Mouse (Mus musculus) CH12.LX (cell line): ENCODE measurements at regions not wholly inside any gene's neighbourhood (a gene's known extent, or its start where the extent isn't known, plus 50 kb on each side); places are given as distances from the start of the nearest gene placed in this dataset.

Source experiments
- DNase-seq: peaks from one replicate; pipeline ENCODE4 v3.0.0-alpha.2; 2013; ENCODE audit errors: extremely low read depth
- H3K27ac ChIP-seq: 2 replicates; pipeline ENCODE4 v1.5.1; 2012; ENCODE audit warnings: low read depth, mild to moderate bottlenecking, control low read depth, moderate library complexity; ENCODE audit not compliant: insufficient read depth
- H3K27me3 ChIP-seq: replicated peaks from 2 replicates; pipeline ENCODE3; 2012; ENCODE audit warnings: inconsistent platforms
- H3K36me3 ChIP-seq, 2 experiments: replicated peaks in 1 of 2; 2 replicates each; pipeline versions ENCODE3 to v1.6.1; 2012; ENCODE audit warnings: inconsistent platforms in 1 of 2, low read length in 1 of 2, mild to moderate bottlenecking in 1 of 2, mixed read lengths in 1 of 2, moderate library complexity in 1 of 2; ENCODE audit not compliant: control insufficient read depth in 1 of 2, insufficient read depth in 1 of 2
- H3K4me1 ChIP-seq, 2 experiments: 2 replicates each; pipeline ENCODE4 v1.6.1; 2012; ENCODE audit warnings: inconsistent platforms in 1 of 2, moderate library complexity in 1 of 2; ENCODE audit not compliant: insufficient read depth in 2 of 2, control insufficient read depth in 1 of 2
- H3K4me2 ChIP-seq: 2 replicates; pipeline ENCODE4 v1.6.1; 2012; ENCODE audit warnings: low read depth, mild to moderate bottlenecking, control low read depth; ENCODE audit not compliant: poor library complexity, insufficient read depth, severe bottlenecking
- H3K4me3 ChIP-seq, 3 experiments: fragments of 150-350 bp in 1 of 3; sonication (generic) in 1 of 3; replicated peaks in 1 of 3; 2 replicates each; pipeline versions ENCODE3 to v1.5.1; 2011 to 2012; ENCODE audit warnings: low read depth in 2 of 3, low read length in 2 of 3, mild to moderate bottlenecking in 2 of 3, moderate library complexity in 2 of 3, control low read depth in 1 of 3, improper control_type of control experiment in 1 of 3, inconsistent platforms in 1 of 3, mixed read lengths in 1 of 3; ENCODE audit not compliant: poor library complexity in 1 of 3
- H3K79me2 ChIP-seq: replicated peaks from 2 replicates; pipeline ENCODE4 v1.6.1; 2012; ENCODE audit warnings: mild to moderate bottlenecking, moderate library complexity; ENCODE audit not compliant: control insufficient read depth, poor library complexity, insufficient read depth, severe bottlenecking; ENCODE audit errors: extremely low read depth
- H3K9ac ChIP-seq: 2 replicates; pipeline ENCODE4 v1.6.1; 2012; ENCODE audit warnings: low read depth, mild to moderate bottlenecking, control low read depth, moderate library complexity; ENCODE audit not compliant: insufficient read depth
- H3K9me3 ChIP-seq: replicated peaks from 2 replicates; pipeline ENCODE3; 2012; ENCODE audit warnings: low read length, inconsistent platforms, mixed read lengths
- BHLHE40 ChIP-seq: IDR thresholded peaks from 2 replicates; pipeline ENCODE4 v1.6.1; 2011; ENCODE audit warnings: mild to moderate bottlenecking, low read depth, low read length, improper control_type of control experiment
- CHD1 ChIP-seq: IDR thresholded peaks from 2 replicates; pipeline ENCODE4 v1.6.1; 2012; ENCODE audit warnings: low read depth, low read length, improper control_type of control experiment, inconsistent platforms
- CHD2 ChIP-seq: IDR thresholded peaks from 2 replicates; pipeline ENCODE4 v1.6.1; 2011; ENCODE audit warnings: low read length, improper control_type of control experiment
- E2F4 ChIP-seq: IDR thresholded peaks from 2 replicates; pipeline ENCODE4 v1.6.1; 2011; ENCODE audit warnings: low read depth, low read length, improper control_type of control experiment; ENCODE audit not compliant: insufficient replicate concordance
- GABPA ChIP-seq: IDR thresholded peaks from 2 replicates; pipeline ENCODE4 v1.6.1; 2012; ENCODE audit warnings: low read depth, low read length, improper control_type of control experiment, inconsistent platforms; ENCODE audit not compliant: insufficient replicate concordance
- HCFC1 ChIP-seq: IDR thresholded peaks from 2 replicates; pipeline ENCODE4 v1.6.1; 2012; ENCODE audit warnings: low read depth, mild to moderate bottlenecking, inconsistent platforms, low read length, improper control_type of control experiment
- JUN ChIP-seq: IDR thresholded peaks from 2 replicates; pipeline ENCODE4 v1.6.1; 2011; ENCODE audit warnings: low read depth, mild to moderate bottlenecking, low read length, improper control_type of control experiment, moderate library complexity; ENCODE audit not compliant: insufficient read depth
- KAT2A ChIP-seq: IDR thresholded peaks from 2 replicates; pipeline ENCODE4 v1.6.1; 2012; ENCODE audit warnings: low read length, improper control_type of control experiment, inconsistent platforms; ENCODE audit not compliant: insufficient replicate concordance
- MAFK ChIP-seq: IDR thresholded peaks from 2 replicates; pipeline ENCODE4 v1.6.1; 2011; ENCODE audit warnings: low read length, improper control_type of control experiment; ENCODE audit not compliant: insufficient replicate concordance
- MAX ChIP-seq: IDR thresholded peaks from 2 replicates; pipeline ENCODE4 v1.6.1; 2011; ENCODE audit warnings: low read length, improper control_type of control experiment
- MYC ChIP-seq: IDR thresholded peaks from 2 replicates; pipeline ENCODE4 v1.6.1; 2011; ENCODE audit warnings: low read depth, mild to moderate bottlenecking, improper control_type of control experiment, low read length
- NRF1 ChIP-seq: IDR thresholded peaks from 2 replicates; pipeline ENCODE4 v1.6.1; 2014; ENCODE audit warnings: low read depth, mild to moderate bottlenecking, inconsistent platforms, low read length, improper control_type of control experiment, moderate library complexity
- PAX5 ChIP-seq: IDR thresholded peaks from 2 replicates; pipeline ENCODE4 v1.6.1; 2012; ENCODE audit warnings: low read length, inconsistent platforms, mixed read lengths
- POLR2A ChIP-seq: IDR thresholded peaks from 2 replicates; pipeline ENCODE4 v1.6.1; 2011; ENCODE audit warnings: low read depth, mild to moderate bottlenecking, improper control_type of control experiment, low read length
- POLR2AphosphoS2 ChIP-seq: IDR thresholded peaks from 2 replicates; pipeline ENCODE4 v1.6.1; 2011; ENCODE audit warnings: low read depth, low read length, improper control_type of control experiment
- RAD21 ChIP-seq: IDR thresholded peaks from 2 replicates; pipeline ENCODE4 v1.6.1; 2011; ENCODE audit warnings: low read depth, mild to moderate bottlenecking, low read length, improper control_type of control experiment, moderate library complexity
- SIN3A ChIP-seq: IDR thresholded peaks from 2 replicates; pipeline ENCODE4 v1.6.1; 2012; ENCODE audit warnings: low read length, improper control_type of control experiment, inconsistent platforms
- SMC3 ChIP-seq: IDR thresholded peaks from 2 replicates; pipeline ENCODE4 v1.6.1; 2011; ENCODE audit warnings: low read depth, low read length, improper control_type of control experiment
- TCF12 ChIP-seq: IDR thresholded peaks from 2 replicates; pipeline ENCODE4 v1.6.1; 2014; ENCODE audit warnings: low read depth, mild to moderate bottlenecking, inconsistent platforms, low read length, improper control_type of control experiment
- UBTF ChIP-seq: IDR thresholded peaks from 2 replicates; pipeline ENCODE4 v1.6.1; 2012; ENCODE audit warnings: low read depth, mild to moderate bottlenecking, inconsistent platforms, low read length, improper control_type of control experiment, moderate library complexity
- USF1 ChIP-seq: IDR thresholded peaks from 2 replicates; pipeline ENCODE4 v1.6.1; 2014; ENCODE audit warnings: low read depth, mild to moderate bottlenecking, inconsistent platforms, low read length, improper control_type of control experiment
- dilution Hi-C: fragments of 300-500 bp; cut with MboI; formaldehyde crosslinking; loops from 2 replicates; pipeline ENCODE4 v1.14.3; 2020; ENCODE audit warnings: low sequenced_read_pairs; ENCODE audit not compliant: extremely low pct_unique_long_range_greater_than_20kb, extremely low pct_ligation_motif_present
- in situ Hi-C: fragments of 300-500 bp; cut with MboI; formaldehyde crosslinking; loops from 3 replicates; pipeline ENCODE4 v1.14.3; 2019; ENCODE audit warnings: low sequenced_read_pairs, low pct_ligation_motif_present, low pct_unique_long_range_greater_than_20kb, mixed read lengths

GRCm38 (mm10) chr6:100449087-100449486 is 161.8 kb upstream of the Rybp start:
- Histone ChIP-seq H3K9ac (no peak overlapping the region), H3K4me1 (peaks cover 5 to 17% of the 10 kb centered on the region in 2 experiments; a peak in 2 of 4 replicates), H3K27ac (no peak overlapping the region), H3K36me3 (no peaks in the 10 kb centered on the region), H3K27me3 (no peaks in the 10 kb centered on the region), H3K79me2 (no peaks in the 10 kb centered on the region), H3K4me3 (no peak overlapping the region), H3K9me3 (peaks cover 10% of the 10 kb centered on the region), H3K4me2 (no peak overlapping the region)
- in situ Hi-C loops (no loop called here), dilution Hi-C loops (no loop called here)
- TF ChIP-seq BHLHE40 (no peak), USF1 (no peak), POLR2AphosphoS2 (no peak), GABPA (no peak), TCF12 (no peak), JUN (no peak), SMC3 (no peak), NRF1 (no peak)
- no peak for DNase-seq

GRCm38 (mm10) chr6:100447211-100447610 is 159.9 kb upstream of the Rybp start:
- TF ChIP-seq HCFC1 (no peak), POLR2A (no peak), MAFK (no peak), CHD2 (no peak), UBTF (no peak), MYC (no peak), CHD1 (no peak), RAD21 (no peak), NRF1 (no peak), E2F4 (no peak), PAX5 (no peak), SIN3A (no peak), MAX (no peak), KAT2A (no peak)
- H3K4me2 ChIP-seq = no peak overlapping the region
- in situ Hi-C loops = no loop called here
- H3K4me3 ChIP-seq = no peak overlapping the region
- no peak overlapping the region for H3K9ac ChIP-seq
- H3K9me3 ChIP-seq = peaks cover 10% of the 10 kb centered on the region
- no peak overlapping the region for H3K27ac ChIP-seq
- no peak for DNase-seq
- no peaks in the 10 kb centered on the region for H3K27me3 ChIP-seq
- H3K4me1 ChIP-seq = peaks cover 0 to 14% of the 10 kb centered on the region in 2 experiments; a peak in 2 of 4 replicates
- H3K79me2 ChIP-seq = no peaks in the 10 kb centered on the region
- no peaks in the 10 kb centered on the region for H3K36me3 ChIP-seq
- dilution Hi-C loops = no loop called here
